Mouse (Mus musculus): ENCODE results near the gene Gm20422.
A peak's percentile ranks its signal among the peaks of the same experiment; 100 is the strongest.

Gm20422 gene

DNA sequence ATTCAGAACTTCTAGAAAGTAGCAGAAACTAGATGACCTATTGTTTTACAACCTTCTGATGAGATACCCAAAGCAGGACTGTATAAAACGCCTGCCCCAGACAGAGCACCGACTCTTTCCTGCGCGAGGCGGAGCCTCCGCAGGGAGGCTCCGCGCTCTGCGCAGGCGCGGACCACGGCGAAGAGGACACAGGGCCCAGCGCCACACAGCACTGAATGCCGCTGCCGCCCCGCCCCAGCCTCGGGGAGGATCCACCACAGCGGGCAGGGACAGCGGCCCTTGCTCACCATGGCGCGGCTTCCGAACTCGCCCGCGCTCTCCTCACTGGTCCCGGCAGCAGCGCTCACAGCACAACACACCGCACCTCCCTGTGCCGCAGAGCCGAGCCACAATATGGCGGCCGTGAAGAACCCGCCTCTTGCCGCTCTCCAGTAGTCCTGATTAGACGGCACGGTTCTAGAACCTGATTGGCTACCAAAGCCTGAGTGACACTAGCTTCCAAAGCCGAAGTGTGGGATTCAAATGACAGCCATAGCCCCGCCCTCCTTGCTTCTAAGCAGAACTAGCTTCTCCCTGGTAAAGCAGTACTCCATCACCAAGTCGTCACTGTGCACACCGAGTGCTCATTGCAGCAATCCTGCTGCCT lies at the start of gene Gm20422:
TSS of gene Gm20422 (minus strand) at position 384 of the 646 bp plus-strand sequence.
- DNase-seq (ENCODE audit: low read depth, low spot score), result peak; percentile 100

DNA sequence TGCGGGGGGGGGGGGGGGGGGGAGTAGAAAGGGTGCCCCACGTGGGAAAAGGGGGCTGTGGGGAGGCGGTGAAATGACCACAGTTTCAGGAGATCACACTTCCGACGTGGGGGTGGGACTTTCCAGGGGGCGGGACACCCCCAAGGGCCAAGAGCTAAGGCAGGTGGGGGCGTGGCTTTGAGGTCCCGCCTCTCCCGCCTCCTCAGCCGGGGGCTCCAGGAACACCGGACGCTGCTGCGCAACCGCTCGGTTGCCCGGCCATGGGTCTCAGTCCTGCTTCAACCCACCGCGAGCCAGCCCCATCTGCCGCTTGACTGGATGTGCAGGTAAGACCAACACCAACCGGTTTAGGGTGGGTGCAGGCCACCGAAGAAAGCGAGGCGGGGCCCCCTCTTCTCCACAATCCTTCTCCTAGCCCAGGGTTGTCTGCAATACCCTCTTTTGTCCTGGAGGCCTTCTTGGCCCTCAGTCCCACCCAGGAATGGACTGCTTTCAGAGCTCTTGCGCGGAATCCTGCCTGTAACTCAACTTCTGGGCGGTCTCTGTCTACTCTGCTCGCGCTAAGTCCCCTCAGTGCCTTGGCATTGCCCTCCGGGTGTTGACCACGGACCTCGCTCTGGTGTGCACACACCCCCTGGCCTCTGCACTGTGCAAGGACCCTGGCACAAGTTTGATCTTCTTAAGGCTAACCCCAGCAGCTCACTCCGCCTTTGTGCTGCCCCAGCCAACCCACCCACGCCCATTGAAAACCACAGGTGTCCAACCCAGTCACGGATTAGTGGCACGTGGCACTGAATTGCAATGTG lies 47.9 kb upstream of the Gm20422 start, which contains the start of gene Lpar2:
TSS of gene Lpar2 (plus strand) at position 44 of the 806 bp plus-strand sequence.
- DNase-seq (ENCODE audit: low read depth, low spot score), result peak; percentile 49

DNA sequence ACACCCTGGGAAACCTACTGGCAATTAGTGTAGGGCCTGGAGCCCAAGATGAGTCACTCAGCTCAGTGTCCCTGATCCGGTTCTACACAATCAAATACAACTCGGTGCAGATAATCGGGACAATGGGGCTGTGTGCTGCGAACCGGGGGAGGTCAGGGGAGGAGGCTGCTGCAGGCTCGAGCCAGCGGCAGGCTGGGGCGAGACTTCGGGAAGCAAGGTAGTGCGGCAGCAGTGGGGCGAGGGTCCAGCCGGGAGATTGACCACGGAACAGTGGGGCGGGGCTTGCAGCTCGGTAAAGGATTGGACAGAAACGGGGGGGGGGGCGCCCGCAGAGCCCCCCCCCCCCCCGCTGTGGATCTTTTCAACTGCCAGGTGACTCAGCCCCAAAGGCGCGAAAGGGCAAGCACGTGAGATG lies 47.3 kb upstream of the Gm20422 start:
- DNase-seq (ENCODE audit: low read depth, low spot score), result peak; percentile 43

DNA sequence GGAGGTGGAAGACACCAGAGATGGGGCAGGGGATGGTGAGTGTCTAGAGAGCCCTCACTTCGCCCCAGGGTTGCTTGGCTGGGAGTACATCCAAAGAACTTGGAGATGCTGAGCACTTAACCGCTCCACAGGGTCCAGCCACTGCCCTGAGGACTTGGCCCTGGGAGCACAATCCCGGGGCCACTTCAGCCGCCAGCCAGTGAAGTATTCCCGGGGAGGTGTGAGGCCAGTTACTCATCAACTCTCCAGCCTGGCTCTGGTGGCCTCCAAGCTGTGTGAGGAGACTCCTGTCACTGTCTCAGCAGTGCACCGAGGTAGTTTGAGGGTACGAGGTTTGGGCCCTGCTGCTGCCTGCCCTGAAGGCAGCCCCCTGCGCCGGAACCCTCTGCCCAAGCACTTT lies 45.8 kb upstream of the Gm20422 start:
- DNase-seq (ENCODE audit: low read depth, low spot score), result no peak

- DNase-seq (ENCODE audit: low read depth, low spot score), result no peak
These were observed 40.7 kb upstream of the Gm20422 start for GRCm38 (mm10) chr8:69815396-69815795.

DNA sequence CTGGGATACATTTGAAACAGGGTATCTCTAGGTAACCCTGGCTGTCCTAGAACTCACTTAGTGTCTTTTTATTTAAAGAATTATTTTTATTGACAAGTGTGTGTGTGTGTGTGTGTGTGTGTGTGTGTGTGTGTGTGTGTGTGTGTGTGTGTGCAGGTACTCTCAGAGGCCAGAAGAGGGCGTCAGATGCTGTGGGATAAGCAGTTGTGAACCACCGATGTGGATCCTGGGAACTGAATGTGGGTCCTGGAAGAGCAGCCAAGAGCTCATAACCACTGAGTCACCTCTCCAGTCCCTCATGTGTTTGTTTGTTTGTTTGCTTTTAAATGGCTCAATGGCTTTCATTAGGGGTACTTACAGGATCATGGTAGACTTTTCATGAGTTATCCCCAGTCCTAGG lies 40.2 kb upstream of the Gm20422 start:
- no peak for DNase-seq (ENCODE audit: low read depth, low spot score)

GRCm38 (mm10) chr8:69809820-69810219 lies 35.1 kb upstream of the Gm20422 start:
- no peak for DNase-seq (ENCODE audit: low read depth, low spot score)

DNA sequence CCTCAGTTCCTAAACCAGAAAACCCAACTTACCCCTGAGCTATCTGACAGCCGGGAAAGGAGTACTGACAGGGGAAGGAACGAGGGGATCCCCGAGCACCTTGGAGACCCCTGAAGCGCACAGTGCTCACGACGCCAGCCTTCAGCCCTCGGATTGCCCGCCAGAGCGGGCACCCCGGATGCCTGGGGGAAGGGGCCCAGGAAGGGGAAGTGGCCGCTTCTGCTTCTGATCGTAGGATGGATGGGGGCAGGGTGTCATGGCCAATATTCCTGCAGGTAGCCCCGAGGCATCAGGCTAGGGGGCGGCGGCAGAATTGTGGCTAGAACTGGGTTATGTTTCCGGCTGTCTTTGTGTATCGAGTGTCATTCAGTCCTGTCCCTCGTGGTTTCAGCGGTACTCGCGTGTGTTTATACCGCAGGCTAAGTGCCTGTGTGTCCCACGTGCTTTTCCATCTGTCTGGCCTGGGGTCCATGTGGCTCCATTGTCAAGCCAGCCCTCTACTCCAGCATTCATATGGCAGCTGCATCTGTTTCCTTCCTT lies 34.2 kb upstream of the Gm20422 start:
- peak; percentile 47 for DNase-seq (ENCODE audit: low read depth, low spot score)

DNA sequence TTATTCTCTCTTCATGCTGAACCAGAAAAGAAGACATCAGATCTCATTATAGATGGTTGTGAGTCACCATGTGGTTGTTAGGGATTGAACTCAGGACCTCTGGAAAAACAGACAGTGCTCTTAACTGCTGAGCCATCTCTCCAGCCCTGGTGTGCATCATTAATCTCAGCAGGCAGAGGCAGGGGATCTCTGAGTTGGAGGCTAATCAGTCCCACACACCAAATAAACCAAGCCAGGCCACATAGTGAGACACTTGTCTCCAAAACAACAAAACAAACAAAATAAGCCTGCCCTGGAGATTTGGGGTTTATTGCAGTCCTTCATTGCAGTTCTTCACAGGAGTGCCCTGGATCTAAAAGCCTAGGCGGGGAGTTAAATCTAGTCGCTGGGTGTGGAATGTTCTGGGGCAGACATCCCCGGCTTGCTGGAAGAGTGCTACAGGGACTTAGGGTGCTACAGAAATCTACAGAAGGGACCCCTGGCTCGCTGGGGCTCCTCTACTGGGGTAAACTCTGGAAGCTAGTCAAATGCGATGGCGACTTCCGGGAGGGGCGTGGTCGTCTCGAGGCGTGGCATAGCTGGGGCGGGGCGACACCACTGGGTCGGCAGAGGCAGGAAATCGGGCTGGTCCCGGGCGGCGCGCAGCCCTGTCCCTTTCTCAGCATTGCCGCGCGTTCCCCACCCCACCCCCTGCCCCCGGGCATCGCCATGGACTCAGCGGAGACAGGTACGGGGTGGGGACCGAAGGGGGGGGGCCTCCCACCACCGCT lies 33.6 kb upstream of the Gm20422 start, which contains the start of gene Gmip:
TSS of gene Gmip (plus strand) at position 586 of the 770 bp plus-strand sequence.
- DNase-seq (ENCODE audit: low read depth, low spot score), result peak; percentile 56

DNA sequence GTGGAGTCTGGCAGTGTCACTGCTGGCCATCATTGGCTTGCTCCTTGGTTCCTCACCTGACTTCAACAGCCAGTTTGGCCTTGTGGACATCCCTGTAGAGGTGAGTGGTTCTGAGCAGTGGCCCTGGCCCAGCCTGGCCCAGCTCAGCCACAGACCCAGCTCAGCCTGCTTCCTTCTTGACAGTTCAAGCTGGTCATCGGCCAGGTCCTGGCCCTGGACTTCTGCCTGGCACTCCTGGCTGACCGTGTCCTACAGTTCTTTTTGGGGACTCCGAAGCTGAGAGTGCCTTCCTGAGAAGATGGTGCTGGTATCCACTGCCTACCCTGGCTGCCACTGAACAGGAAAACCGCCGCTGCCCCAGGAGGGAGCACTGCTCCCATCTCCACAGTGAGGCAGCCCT lies 32.5 kb upstream of the Gm20422 start:
- DNase-seq (ENCODE audit: low read depth, low spot score), result no peak

DNA sequence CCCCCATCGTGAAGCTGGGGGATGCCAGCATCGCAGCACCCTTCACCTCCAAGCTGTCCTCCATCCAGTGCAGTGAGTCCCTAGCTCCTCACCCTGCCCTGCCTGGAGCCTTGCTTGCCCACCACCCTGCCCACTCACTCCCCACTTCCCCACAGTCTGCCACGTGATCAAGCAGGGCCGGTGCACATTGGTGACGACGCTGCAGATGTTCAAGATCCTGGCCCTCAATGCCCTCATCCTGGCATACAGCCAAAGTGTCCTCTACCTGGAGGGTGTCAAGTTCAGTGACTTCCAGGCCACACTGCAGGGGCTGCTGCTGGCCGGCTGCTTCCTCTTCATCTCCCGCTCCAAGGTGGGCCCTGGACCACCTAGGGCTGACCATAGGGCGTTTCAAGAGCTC lies 30.8 kb upstream of the Gm20422 start:
- no peak for DNase-seq (ENCODE audit: low read depth, low spot score)

GRCm38 (mm10) chr8:69805086-69805485 lies 30.4 kb upstream of the Gm20422 start:
- no peak for DNase-seq (ENCODE audit: low read depth, low spot score)

DNA sequence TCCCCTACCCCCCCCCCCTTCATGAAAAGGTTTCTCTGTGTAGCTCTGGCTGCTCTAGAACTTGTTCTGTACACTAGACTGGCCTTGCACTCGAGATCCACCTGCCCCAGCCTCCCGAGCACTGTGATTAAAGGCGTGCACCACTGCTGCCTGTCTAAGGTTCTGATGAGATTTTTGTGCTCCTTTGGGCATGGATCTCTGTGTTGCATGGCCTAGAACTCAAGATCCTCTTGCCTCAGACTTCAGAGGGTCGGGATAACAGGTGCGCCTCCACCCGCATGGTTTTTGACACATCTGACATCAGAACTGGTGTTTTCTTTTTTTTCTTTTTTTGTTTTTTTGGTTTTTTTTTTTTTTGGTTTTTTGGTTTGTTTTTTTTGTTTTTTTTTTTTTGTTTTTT lies 29.9 kb upstream of the Gm20422 start:
- DNase-seq (ENCODE audit: low read depth, low spot score), result no peak

DNA sequence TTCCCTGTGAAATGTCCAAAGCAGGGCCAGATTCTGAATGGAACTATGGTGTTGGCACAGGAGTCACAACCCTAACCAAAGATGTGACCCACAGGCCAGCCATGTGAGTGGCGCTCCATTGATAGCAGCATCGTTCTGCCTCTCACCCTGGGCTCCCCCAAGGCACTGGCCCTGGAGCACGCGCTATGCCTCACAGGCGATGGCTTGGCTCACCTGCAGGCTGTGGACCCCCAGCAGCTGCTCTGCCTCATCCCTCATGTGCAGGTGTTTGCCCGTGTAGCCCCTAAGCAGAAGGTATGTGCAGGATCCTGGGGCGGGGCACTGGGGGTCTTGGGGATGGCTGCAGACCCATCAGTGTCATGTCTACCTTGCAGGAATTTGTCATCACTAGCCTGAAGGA lies 28.7 kb upstream of the Gm20422 start:
- no peak for DNase-seq (ENCODE audit: low read depth, low spot score)

GRCm38 (mm10) chr8:69802216-69802615 lies 27.5 kb upstream of the Gm20422 start:
- no peak for DNase-seq (ENCODE audit: low read depth, low spot score)

- DNase-seq (ENCODE audit: low read depth, low spot score), result no peak
These were observed 27.1 kb upstream of the Gm20422 start for GRCm38 (mm10) chr8:69801796-69802195.

- no peak for DNase-seq (ENCODE audit: low read depth, low spot score)
These were observed 25.3 kb upstream of the Gm20422 start for GRCm38 (mm10) chr8:69799946-69800345.

GRCm38 (mm10) chr8:69799261-69799660 lies 24.6 kb upstream of the Gm20422 start:
- no peak for DNase-seq (ENCODE audit: low read depth, low spot score)

- no peak for DNase-seq (ENCODE audit: low read depth, low spot score)
These were observed 23.0 kb upstream of the Gm20422 start for GRCm38 (mm10) chr8:69797661-69798060.

- no peak for DNase-seq (ENCODE audit: low read depth, low spot score)
These were observed 22.1 kb upstream of the Gm20422 start for GRCm38 (mm10) chr8:69796721-69797345.

- no peak for DNase-seq (ENCODE audit: low read depth, low spot score)
These were observed 20.2 kb upstream of the Gm20422 start for GRCm38 (mm10) chr8:69794901-69795300.
